Mouse (Mus musculus) hindbrain, embryonic 11.5 days (tissue): ENCODE results near the gene Pkd1l2. TPM values are rescaled to one million over a fixed set of nuclear protein-coding genes. Genes with fewer than 3 reads are reported as not detected.

ENCODE experiments used
- ATAC-seq: fragments of 200-750 bp; cut with Nextera tagmentation; 2 replicates; pipeline ENCODE4 v1.8.0; 2017; ENCODE audit warnings: mild to moderate bottlenecking, moderate TSS enrichment, moderate library complexity; ENCODE audit not compliant: low FRiP score
- DNase-seq: peaks from one replicate; pipeline ENCODE4 v3.0.0-alpha.2; 2015; ENCODE audit warnings: low spot score
- H3K27ac ChIP-seq: fragments of 300-500 bp; sonication (generic); 2 replicates; pipeline ENCODE4 v1.5.1; 2014; ENCODE audit warnings: mild to moderate bottlenecking, low read depth, low read length
- H3K27me3 ChIP-seq: fragments of 300-500 bp; sonication (generic); 2 replicates; pipeline ENCODE4 v1.6.1; 2014; ENCODE audit warnings: mild to moderate bottlenecking, low read length, moderate library complexity, mixed read lengths; ENCODE audit not compliant: control insufficient read depth, insufficient read depth
- H3K36me3 ChIP-seq: fragments of 300-500 bp; sonication (generic); 2 replicates; pipeline ENCODE4 v1.6.1; 2014; ENCODE audit warnings: mild to moderate bottlenecking, low read length, moderate library complexity, mixed read lengths; ENCODE audit not compliant: control insufficient read depth, insufficient read depth
- H3K4me1 ChIP-seq: fragments of 300-500 bp; sonication (generic); replicated peaks from 2 replicates; pipeline ENCODE4 v1.6.1; 2014; ENCODE audit warnings: low read length, mixed read lengths; ENCODE audit not compliant: control insufficient read depth, insufficient read depth
- H3K4me2 ChIP-seq: fragments of 300-500 bp; sonication (generic); replicated peaks from 2 replicates; pipeline ENCODE4 v1.6.1; 2014; ENCODE audit warnings: mild to moderate bottlenecking, low read depth, low read length
- H3K4me3 ChIP-seq: fragments of 300-500 bp; sonication (generic); 2 replicates; pipeline ENCODE4 v1.5.1; 2014; ENCODE audit warnings: low read depth, low read length
- H3K9ac ChIP-seq: fragments of 300-500 bp; sonication (generic); 2 replicates; pipeline ENCODE4 v1.6.1; 2014; ENCODE audit warnings: low read depth, low read length
- H3K9me3 ChIP-seq: fragments of 300-500 bp; sonication (generic); 2 replicates; pipeline ENCODE4 v1.6.1; 2016; ENCODE audit warnings: low read length; ENCODE audit not compliant: control insufficient read depth
- WGBS: fragments of 180-500 bp; shearing (Covaris S2); extraction: QIAGEN DNeasy Blood & Tissue Kit; methylation state at CpG from one replicate; pipeline ENCODE4 v1.1.7; 2014; 5-methylcytosine and 5-hydroxymethylcytosine counted together
- polyA plus RNA-seq: library from polyadenylated mRNA; unstranded; fragments of >200 nt; fragmentation: Nextera tagmentation; extraction: Ambion mirVana; gene quantifications from 2 replicates; pipeline ENCODE4 v1.2.1, GENCODE M21; 2014

The Pkd1l2 gene
- polyA plus RNA-seq, 1 experiment from 2014 or later, result not detected

DNA sequence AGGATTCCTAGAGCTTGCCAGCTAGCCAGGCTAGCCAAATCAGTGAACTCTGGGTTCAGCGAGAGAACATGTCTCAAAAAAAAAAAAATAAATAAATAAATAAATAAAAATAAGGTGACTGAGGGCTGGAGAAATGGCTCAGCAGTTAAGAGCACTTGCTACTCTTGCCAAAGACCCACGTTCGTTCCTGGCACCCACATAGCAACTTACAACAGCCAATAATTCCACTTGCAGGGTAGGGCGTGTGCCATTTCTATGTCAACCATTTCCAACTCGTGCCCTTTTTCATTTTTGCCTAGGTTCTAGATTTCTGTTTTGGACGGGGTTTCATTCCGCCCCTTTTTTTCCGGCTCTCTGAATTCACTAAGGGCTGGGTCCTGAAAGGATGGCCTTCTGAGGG is 104.2 kb downstream of the Pkd1l2 start:
- Histone ChIP-seq H3K27me3 (no peaks in the 10 kb centered on the region), H3K36me3 (no peaks in the 10 kb centered on the region), H3K27ac (0 out of 2 replicates have a peak overlapping the region, but pooled peaks have one; percentile 10), H3K4me3 (peak overlapping the region; percentile 67), H3K4me1 (0 out of 2 replicates have a peak, but pooled peaks cover 3% of the 10 kb centered on the region), H3K9ac (peak overlapping the region; percentile 57), H3K4me2 (peak overlapping the region; percentile 74), H3K9me3 (no peaks in the 10 kb centered on the region)
- WGBS, result 36% methylated on average over 8 of the region's 8 CpGs
- DNase-seq, result no peak
- no peak for ATAC-seq

DNA sequence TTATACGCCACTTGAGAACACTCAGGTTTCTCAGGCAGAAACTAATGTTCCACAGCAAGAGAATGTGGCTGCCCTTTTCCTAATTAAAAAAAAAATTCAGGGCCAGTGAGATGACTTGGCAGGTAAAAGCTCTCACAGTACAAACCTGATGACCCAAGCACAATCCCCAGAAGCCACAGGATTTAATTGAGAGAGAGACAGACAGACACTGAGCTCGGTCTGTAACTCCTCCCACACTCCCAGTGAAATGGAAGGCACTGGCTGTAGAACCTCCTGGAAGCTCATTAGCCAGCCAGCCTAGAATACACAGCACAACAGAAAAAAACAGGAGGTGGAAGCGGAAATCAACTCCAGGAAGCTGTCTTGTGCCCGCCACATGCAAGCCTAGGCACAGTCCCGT is 106.6 kb downstream of the Pkd1l2 start:
- ATAC-seq, result no peak
- Histone ChIP-seq H3K4me2 (no peak overlapping the region), H3K36me3 (no peaks in the 10 kb centered on the region), H3K4me3 (no peak overlapping the region), H3K9me3 (no peaks in the 10 kb centered on the region), H3K9ac (no peak overlapping the region), H3K27me3 (no peaks in the 10 kb centered on the region), H3K4me1 (0 out of 2 replicates have a peak, but pooled peaks cover 3% of the 10 kb centered on the region), H3K27ac (no peak overlapping the region)
- WGBS, result 72% methylated on average over 5 of the region's 5 CpGs
- DNase-seq, result no peak

DNA sequence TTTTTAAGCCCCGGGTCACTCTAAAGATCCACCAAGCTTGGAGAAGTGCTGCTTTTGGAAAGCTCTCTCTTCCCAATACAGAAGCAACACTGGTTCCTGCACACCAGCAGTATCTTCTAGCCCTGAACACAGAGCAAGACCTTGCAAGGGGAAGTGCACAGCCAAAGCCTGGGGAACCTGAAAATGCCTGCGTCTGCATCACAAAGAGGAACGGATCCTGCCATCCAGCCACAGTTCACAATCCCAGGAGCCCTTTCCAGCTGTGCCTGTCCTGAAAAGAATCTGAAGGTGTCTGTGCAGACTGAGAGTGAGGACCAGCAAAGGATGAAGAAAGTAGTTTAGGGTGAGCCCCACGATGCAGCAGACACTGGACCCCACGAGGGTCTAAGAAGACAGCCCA is 107.2 kb downstream of the Pkd1l2 start:
- H3K36me3 ChIP-seq, result no peaks in the 10 kb centered on the region
- no peak overlapping the region for H3K9ac ChIP-seq
- DNase-seq, result no peak
- no peak overlapping the region for H3K4me2 ChIP-seq
- no peak overlapping the region for H3K4me3 ChIP-seq
- H3K27me3 ChIP-seq, result no peaks in the 10 kb centered on the region
- WGBS, result 27% methylated on average over 5 of the region's 5 CpGs
- H3K27ac ChIP-seq, result no peak overlapping the region
- ATAC-seq, result no peak
- 0 out of 2 replicates have a peak, but pooled peaks cover 3% of the 10 kb centered on the region for H3K4me1 ChIP-seq
- no peaks in the 10 kb centered on the region for H3K9me3 ChIP-seq

DNA sequence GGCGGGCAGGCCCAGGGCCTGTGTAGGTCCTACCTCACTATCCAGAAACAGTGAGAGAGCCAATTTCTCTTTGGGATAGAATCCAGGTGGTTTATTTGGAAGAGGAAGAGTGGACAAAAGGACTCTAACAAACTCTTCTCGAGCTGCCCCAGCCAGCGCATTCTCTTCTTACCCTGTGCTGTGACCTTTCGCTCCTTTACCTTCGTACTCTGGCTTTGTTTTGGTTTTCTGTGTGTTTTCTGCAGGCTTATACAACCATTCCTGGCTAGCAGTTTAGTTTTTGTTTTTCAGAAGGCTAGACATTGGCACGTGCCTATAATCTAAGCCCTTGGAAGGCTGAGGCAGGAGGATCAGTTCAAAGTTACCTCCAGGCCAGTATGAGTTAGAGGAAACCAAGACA is 112.7 kb downstream of the Pkd1l2 start:
- no peaks in the 10 kb centered on the region for H3K27me3 ChIP-seq
- no peak overlapping the region for H3K4me3 ChIP-seq
- WGBS, result 86% methylated on average over 6 of the region's 6 CpGs
- no peaks in the 10 kb centered on the region for H3K4me1 ChIP-seq
- no peaks in the 10 kb centered on the region for H3K36me3 ChIP-seq
- no peak for DNase-seq
- H3K4me2 ChIP-seq, result no peak overlapping the region
- H3K9me3 ChIP-seq, result no peaks in the 10 kb centered on the region
- no peak overlapping the region for H3K27ac ChIP-seq
- H3K9ac ChIP-seq, result no peak overlapping the region
- no peak for ATAC-seq

DNA sequence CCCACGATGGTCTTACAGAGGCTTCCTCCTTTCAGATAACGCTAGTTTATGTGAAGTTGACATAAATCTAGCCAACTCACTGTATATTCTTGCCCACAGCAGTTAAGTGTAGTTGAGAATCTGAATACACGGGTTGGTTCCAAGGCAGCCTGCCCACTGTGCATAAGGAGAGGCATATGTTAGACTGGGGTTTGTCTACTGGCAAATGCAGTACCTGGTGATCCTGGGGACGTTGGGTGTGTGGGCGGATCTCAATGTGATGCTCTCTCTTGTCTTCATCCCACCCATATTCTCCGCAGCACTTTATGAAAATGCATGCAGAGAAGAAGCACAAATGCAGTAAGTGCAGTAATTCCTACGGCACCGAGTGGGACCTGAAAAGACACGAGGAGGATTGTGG is 127.8 kb downstream of the Pkd1l2 start:
- Histone ChIP-seq H3K4me1 (no peaks in the 10 kb centered on the region), H3K4me3 (no peak overlapping the region), H3K4me2 (no peak overlapping the region), H3K36me3 (peaks cover 4% of the 10 kb centered on the region; the same call in 1 of the 2 replicates), H3K9ac (no peak overlapping the region), H3K27me3 (no peaks in the 10 kb centered on the region), H3K27ac (no peak overlapping the region), H3K9me3 (no peaks in the 10 kb centered on the region)
- no peak for DNase-seq
- no peak for ATAC-seq
- WGBS, result 96% methylated on average over 9 of the region's 9 CpGs

DNA sequence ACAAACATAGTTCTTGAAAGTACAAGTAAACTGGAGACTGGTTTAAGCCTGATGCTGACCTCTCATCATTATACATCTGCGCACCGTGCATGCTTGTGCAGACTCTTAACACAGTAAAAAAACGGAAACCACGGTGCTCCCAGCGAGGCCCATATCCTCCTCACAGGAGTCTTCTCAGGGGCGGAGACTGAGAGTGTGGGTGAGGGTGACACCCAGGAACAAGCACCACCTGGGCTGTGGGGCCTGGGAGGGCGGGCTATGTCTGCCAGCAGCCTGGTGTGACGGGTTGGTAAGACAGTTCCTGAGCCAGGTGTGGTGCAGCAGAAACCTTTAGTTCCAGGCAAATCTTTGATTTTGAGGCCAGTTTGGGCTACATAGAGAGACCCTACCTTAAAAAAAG is 129.8 kb downstream of the Pkd1l2 start:
- no peaks in the 10 kb centered on the region for H3K9me3 ChIP-seq
- peaks cover 4% of the 10 kb centered on the region; the same call in 1 of the 2 replicates for H3K36me3 ChIP-seq
- H3K4me3 ChIP-seq, result no peak overlapping the region
- no peaks in the 10 kb centered on the region for H3K4me1 ChIP-seq
- no peaks in the 10 kb centered on the region for H3K27me3 ChIP-seq
- H3K4me2 ChIP-seq, result no peak overlapping the region
- no peak for DNase-seq
- H3K27ac ChIP-seq, result no peak overlapping the region
- H3K9ac ChIP-seq, result no peak overlapping the region
- ATAC-seq, result no peak
- WGBS, result 89% methylated on average over 8 of the region's 8 CpGs

DNA sequence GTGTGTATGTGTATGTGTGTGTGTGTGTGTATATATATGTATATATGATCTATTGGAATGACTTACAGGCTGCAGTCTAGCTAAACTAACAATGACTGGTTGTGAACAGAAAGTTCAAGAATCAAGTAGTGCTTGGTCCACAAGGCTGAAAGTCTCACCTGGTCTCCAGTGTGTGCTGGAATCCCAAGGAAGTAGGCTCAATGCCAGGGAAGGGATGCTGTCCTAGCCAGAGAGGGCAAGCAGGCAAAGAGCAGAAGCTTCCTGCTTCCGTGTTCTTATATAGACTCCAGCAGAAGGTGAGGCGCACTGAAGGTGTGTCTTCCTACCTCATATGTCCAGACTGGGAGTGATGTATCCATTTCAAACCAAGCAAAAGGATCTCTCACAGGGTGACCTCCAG is 130.5 kb downstream of the Pkd1l2 start:
- no peaks in the 10 kb centered on the region for H3K4me1 ChIP-seq
- no peak for DNase-seq
- no peaks in the 10 kb centered on the region for H3K9me3 ChIP-seq
- no peak for ATAC-seq
- no peaks in the 10 kb centered on the region for H3K27me3 ChIP-seq
- H3K27ac ChIP-seq, result no peak overlapping the region
- 89% methylated on average over 2 of the region's 2 CpGs for WGBS
- H3K4me2 ChIP-seq, result no peak overlapping the region
- H3K4me3 ChIP-seq, result no peak overlapping the region
- H3K36me3 ChIP-seq, result peaks cover 4% of the 10 kb centered on the region; the same call in 1 of the 2 replicates
- H3K9ac ChIP-seq, result no peak overlapping the region

DNA sequence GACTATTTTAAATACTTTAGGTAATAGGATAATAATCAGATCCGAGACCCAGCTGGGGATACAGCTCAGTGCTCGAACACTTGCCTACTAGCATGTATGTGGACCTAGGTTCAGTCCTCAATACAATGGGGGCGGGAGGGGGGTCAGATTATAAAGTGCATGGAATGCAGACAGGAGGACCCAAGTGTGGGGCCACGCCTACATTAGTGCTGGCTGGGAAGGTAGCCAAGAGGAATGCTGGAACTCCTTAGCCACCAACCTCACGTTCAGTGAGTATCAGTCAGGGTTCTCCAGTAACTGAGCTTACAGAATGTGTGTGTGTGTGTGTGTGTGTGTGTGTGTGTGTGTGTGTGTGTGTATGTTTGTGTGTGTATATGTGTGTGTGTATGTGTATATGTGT is 130.9 kb downstream of the Pkd1l2 start:
- Histone ChIP-seq H3K9me3 (no peaks in the 10 kb centered on the region), H3K4me1 (no peaks in the 10 kb centered on the region), H3K36me3 (peaks cover 4% of the 10 kb centered on the region; the same call in 1 of the 2 replicates), H3K4me2 (no peak overlapping the region), H3K9ac (no peak overlapping the region), H3K27ac (no peak overlapping the region), H3K27me3 (no peaks in the 10 kb centered on the region), H3K4me3 (no peak overlapping the region)
- DNase-seq (no peak), ATAC-seq (no peak)
- WGBS, result 85% methylated on average over 5 of the region's 5 CpGs

DNA sequence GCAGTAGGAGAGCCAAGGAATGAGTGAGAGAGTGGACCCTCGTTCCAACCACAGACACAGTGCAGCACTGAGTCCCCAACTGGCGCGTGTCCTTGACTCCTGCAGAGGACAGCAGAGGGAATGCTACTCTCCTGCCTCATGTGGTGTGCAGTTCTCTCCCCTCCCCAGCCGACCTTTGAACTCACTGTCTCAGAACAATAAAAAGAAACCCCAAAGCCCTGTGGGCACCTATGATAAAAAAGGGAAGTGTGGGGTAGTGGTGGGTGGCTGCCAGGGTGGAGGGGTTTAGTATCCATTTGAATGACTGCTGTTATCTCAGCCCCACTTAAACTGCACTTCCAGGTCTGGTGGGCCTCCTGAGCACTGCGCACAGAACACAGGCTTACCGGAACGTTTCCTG is 134.7 kb downstream of the Pkd1l2 start:
- WGBS, result 87% methylated on average over 7 of the region's 7 CpGs
- Histone ChIP-seq H3K4me2 (no peak overlapping the region), H3K27ac (no peak overlapping the region), H3K9me3 (no peaks in the 10 kb centered on the region), H3K4me1 (no peaks in the 10 kb centered on the region; the same call in 1 of the 2 replicates), H3K9ac (no peak overlapping the region), H3K27me3 (no peaks in the 10 kb centered on the region), H3K4me3 (no peak overlapping the region), H3K36me3 (no peaks in the 10 kb centered on the region)
- ATAC-seq, result no peak
- no peak for DNase-seq
